Mouse (Mus musculus) liver, embryonic 14.5 days (tissue): ENCODE measurements around the gene Gnai3.

Experiments used
- CTCF ChIP-seq: IDR thresholded peaks from 2 replicates; pipeline ENCODE4 v1.5.1; 2016; ENCODE audit warnings: antibody characterized with exemption, low read depth, control low read depth
- EP300 ChIP-seq: IDR thresholded peaks from 2 replicates; pipeline ENCODE4 v1.6.1; 2016; ENCODE audit warnings: antibody characterized with exemption, low read depth

- TF ChIP-seq CTCF = peak; percentile 98
- no peak for TF ChIP-seq EP300
These were observed 18.9 kb upstream of the Gnai3 start for GRCm38 (mm10) chr3:108164807-108165206.
